Mouse (Mus musculus) CH12.LX (cell line): ENCODE results near the gene Stag3. TPM values are rescaled to one million over a fixed set of nuclear protein-coding genes. Genes with fewer than 3 reads are reported as not detected.

Experiments
- DNase-seq: peaks from one replicate; pipeline ENCODE4 v3.0.0-alpha.2; 2013; ENCODE audit errors: extremely low read depth
- H3K27ac ChIP-seq: 2 replicates; pipeline ENCODE4 v1.5.1; 2012; ENCODE audit warnings: low read depth, mild to moderate bottlenecking, control low read depth, moderate library complexity; ENCODE audit not compliant: insufficient read depth
- H3K27me3 ChIP-seq: replicated peaks from 2 replicates; pipeline ENCODE3; 2012; ENCODE audit warnings: inconsistent platforms
- H3K36me3 ChIP-seq, 2 experiments: replicated peaks in 1 of 2; 2 replicates each; pipeline versions ENCODE3 to v1.6.1; 2012; ENCODE audit warnings: inconsistent platforms in 1 of 2, low read length in 1 of 2, mild to moderate bottlenecking in 1 of 2, mixed read lengths in 1 of 2, moderate library complexity in 1 of 2; ENCODE audit not compliant: control insufficient read depth in 1 of 2, insufficient read depth in 1 of 2
- H3K4me1 ChIP-seq, 2 experiments: 2 replicates each; pipeline ENCODE4 v1.6.1; 2012; ENCODE audit warnings: inconsistent platforms in 1 of 2, moderate library complexity in 1 of 2; ENCODE audit not compliant: insufficient read depth in 2 of 2, control insufficient read depth in 1 of 2
- H3K4me2 ChIP-seq: 2 replicates; pipeline ENCODE4 v1.6.1; 2012; ENCODE audit warnings: low read depth, mild to moderate bottlenecking, control low read depth; ENCODE audit not compliant: poor library complexity, insufficient read depth, severe bottlenecking
- H3K4me3 ChIP-seq, 3 experiments: fragments of 150-350 bp in 1 of 3; sonication (generic) in 1 of 3; replicated peaks in 1 of 3; 2 replicates each; pipeline versions ENCODE3 to v1.5.1; 2011 to 2012; ENCODE audit warnings: low read depth in 2 of 3, low read length in 2 of 3, mild to moderate bottlenecking in 2 of 3, moderate library complexity in 2 of 3, control low read depth in 1 of 3, improper control_type of control experiment in 1 of 3, inconsistent platforms in 1 of 3, mixed read lengths in 1 of 3; ENCODE audit not compliant: poor library complexity in 1 of 3
- H3K79me2 ChIP-seq: replicated peaks from 2 replicates; pipeline ENCODE4 v1.6.1; 2012; ENCODE audit warnings: mild to moderate bottlenecking, moderate library complexity; ENCODE audit not compliant: control insufficient read depth, poor library complexity, insufficient read depth, severe bottlenecking; ENCODE audit errors: extremely low read depth
- H3K9ac ChIP-seq: 2 replicates; pipeline ENCODE4 v1.6.1; 2012; ENCODE audit warnings: low read depth, mild to moderate bottlenecking, control low read depth, moderate library complexity; ENCODE audit not compliant: insufficient read depth
- H3K9me3 ChIP-seq: replicated peaks from 2 replicates; pipeline ENCODE3; 2012; ENCODE audit warnings: low read length, inconsistent platforms, mixed read lengths
- CHD2 ChIP-seq: IDR thresholded peaks from 2 replicates; pipeline ENCODE4 v1.6.1; 2011; ENCODE audit warnings: low read length, improper control_type of control experiment
- ELF1 ChIP-seq: IDR thresholded peaks from 2 replicates; pipeline ENCODE4 v1.6.1; 2014; ENCODE audit warnings: low read depth, mild to moderate bottlenecking, inconsistent platforms, low read length, improper control_type of control experiment
- EP300 ChIP-seq: IDR thresholded peaks from 2 replicates; pipeline ENCODE4 v1.6.1; 2011; ENCODE audit warnings: low read length, improper control_type of control experiment
- ETS1 ChIP-seq: conservative IDR thresholded peaks from 2 replicates; pipeline ENCODE4 v1.6.1; 2012; ENCODE audit warnings: low read depth, mild to moderate bottlenecking, inconsistent platforms, low read length, improper control_type of control experiment, moderate library complexity
- GABPA ChIP-seq: IDR thresholded peaks from 2 replicates; pipeline ENCODE4 v1.6.1; 2012; ENCODE audit warnings: low read depth, low read length, improper control_type of control experiment, inconsistent platforms; ENCODE audit not compliant: insufficient replicate concordance
- IRF4 ChIP-seq: IDR thresholded peaks from 2 replicates; pipeline ENCODE4 v1.6.1; 2014; ENCODE audit warnings: low read depth, mild to moderate bottlenecking, inconsistent platforms, low read length, improper control_type of control experiment
- JUN ChIP-seq: IDR thresholded peaks from 2 replicates; pipeline ENCODE4 v1.6.1; 2011; ENCODE audit warnings: low read depth, mild to moderate bottlenecking, low read length, improper control_type of control experiment, moderate library complexity; ENCODE audit not compliant: insufficient read depth
- KAT2A ChIP-seq: IDR thresholded peaks from 2 replicates; pipeline ENCODE4 v1.6.1; 2012; ENCODE audit warnings: low read length, improper control_type of control experiment, inconsistent platforms; ENCODE audit not compliant: insufficient replicate concordance
- MAFK ChIP-seq: IDR thresholded peaks from 2 replicates; pipeline ENCODE4 v1.6.1; 2011; ENCODE audit warnings: low read length, improper control_type of control experiment; ENCODE audit not compliant: insufficient replicate concordance
- MAZ ChIP-seq: IDR thresholded peaks from 2 replicates; pipeline ENCODE4 v1.6.1; 2012; ENCODE audit warnings: low read depth, mild to moderate bottlenecking, inconsistent platforms, low read length, improper control_type of control experiment, moderate library complexity
- MEF2A ChIP-seq: IDR thresholded peaks from 2 replicates; pipeline ENCODE4 v1.6.1; 2014; ENCODE audit warnings: low read depth, mild to moderate bottlenecking, inconsistent platforms, low read length, improper control_type of control experiment, borderline replicate concordance
- MXI1 ChIP-seq: IDR thresholded peaks from 2 replicates; pipeline ENCODE4 v1.6.1; 2011; ENCODE audit warnings: mild to moderate bottlenecking, low read depth, low read length, improper control_type of control experiment
- MYC ChIP-seq: IDR thresholded peaks from 2 replicates; pipeline ENCODE4 v1.6.1; 2011; ENCODE audit warnings: low read depth, mild to moderate bottlenecking, improper control_type of control experiment, low read length
- NELFE ChIP-seq: IDR thresholded peaks from 2 replicates; pipeline ENCODE4 v1.6.1; 2011; ENCODE audit warnings: low read depth, low read length, improper control_type of control experiment
- NRF1 ChIP-seq: IDR thresholded peaks from 2 replicates; pipeline ENCODE4 v1.6.1; 2014; ENCODE audit warnings: low read depth, mild to moderate bottlenecking, inconsistent platforms, low read length, improper control_type of control experiment, moderate library complexity
- PAX5 ChIP-seq: IDR thresholded peaks from 2 replicates; pipeline ENCODE4 v1.6.1; 2012; ENCODE audit warnings: low read length, inconsistent platforms, mixed read lengths
- RCOR1 ChIP-seq: conservative IDR thresholded peaks from 2 replicates; pipeline ENCODE4 v1.6.1; 2012; ENCODE audit warnings: low read depth, mild to moderate bottlenecking, inconsistent platforms, low read length, improper control_type of control experiment
- SMC3 ChIP-seq: IDR thresholded peaks from 2 replicates; pipeline ENCODE4 v1.6.1; 2011; ENCODE audit warnings: low read depth, low read length, improper control_type of control experiment
- TCF12 ChIP-seq: IDR thresholded peaks from 2 replicates; pipeline ENCODE4 v1.6.1; 2014; ENCODE audit warnings: low read depth, mild to moderate bottlenecking, inconsistent platforms, low read length, improper control_type of control experiment
- USF1 ChIP-seq: IDR thresholded peaks from 2 replicates; pipeline ENCODE4 v1.6.1; 2014; ENCODE audit warnings: low read depth, mild to moderate bottlenecking, inconsistent platforms, low read length, improper control_type of control experiment
- ZKSCAN1 ChIP-seq: IDR thresholded peaks from 2 replicates; pipeline ENCODE4 v1.6.1; 2012; ENCODE audit warnings: low read depth, inconsistent platforms, low read length, improper control_type of control experiment, borderline replicate concordance
- ZMIZ1 ChIP-seq: IDR thresholded peaks from 2 replicates; pipeline ENCODE4 v1.6.1; 2012; ENCODE audit warnings: low read depth, mild to moderate bottlenecking, inconsistent platforms, low read length, improper control_type of control experiment
- ZNF384 ChIP-seq: IDR thresholded peaks from 2 replicates; pipeline ENCODE4 v1.6.1; 2012; ENCODE audit warnings: low read depth, low read length, improper control_type of control experiment, inconsistent platforms
- dilution Hi-C: fragments of 300-500 bp; cut with MboI; formaldehyde crosslinking; loops from 2 replicates; pipeline ENCODE4 v1.14.3; 2020; ENCODE audit warnings: low sequenced_read_pairs; ENCODE audit not compliant: extremely low pct_unique_long_range_greater_than_20kb, extremely low pct_ligation_motif_present
- in situ Hi-C: fragments of 300-500 bp; cut with MboI; formaldehyde crosslinking; loops from 3 replicates; pipeline ENCODE4 v1.14.3; 2019; ENCODE audit warnings: low sequenced_read_pairs, low pct_ligation_motif_present, low pct_unique_long_range_greater_than_20kb, mixed read lengths
- polyA plus RNA-seq: library from polyadenylated mRNA; unstranded; fragments of >175 nt; gene quantifications from 2 replicates; pipeline ENCODE4 v1.2.1, GENCODE M21; 2012; ENCODE audit warnings: low read depth; ENCODE audit not compliant: insufficient read length
- total RNA-seq, 2 experiments: library from RNA; depleted of rRNA; stranded (reverse); fragments of 300-350 nt in 1 of 2; fragments of >200 nt in 1 of 2; gene quantifications; 2 replicates each; pipeline ENCODE4 v1.2.3; 2012 to 2014

Stag3 gene
- total and polyA plus RNA-seq, 3 experiments = not detected

DNA sequence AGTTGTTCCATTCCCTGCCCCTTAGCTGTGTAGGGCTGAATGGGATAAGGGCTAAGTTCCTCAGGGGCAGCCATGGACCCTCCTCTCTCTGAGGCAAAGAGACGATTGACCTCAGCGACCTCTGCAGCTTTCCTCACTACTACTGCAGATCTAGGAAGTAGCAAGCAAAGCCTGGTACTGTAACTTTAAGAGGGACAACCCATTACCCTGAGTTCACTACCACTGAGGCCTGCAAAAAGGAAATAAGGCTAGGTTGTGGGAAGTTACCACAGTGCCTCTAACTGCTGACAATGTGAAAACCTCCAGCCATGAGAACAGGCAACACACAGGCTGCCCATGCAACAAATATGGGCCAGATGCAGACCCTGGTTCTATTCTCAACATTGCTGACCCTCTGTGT, 61.6 kb downstream of the Stag3 start, which contains the start of gene Pvrig:
TSS of gene Pvrig (plus strand) at position 301 of the 400 bp plus-strand sequence.
- Histone ChIP-seq H3K4me3 (no peak within 1 kb of the TSS), H3K9ac (no peak within 1 kb of the TSS), H3K4me1 (no peaks in the 10 kb centered on the region), H3K27me3 (no peaks in the 10 kb centered on the region), H3K9me3 (no peaks in the 10 kb centered on the region), H3K36me3 (peaks cover 0 to 18% of the 10 kb centered on the region in 2 experiments), H3K27ac (no peak within 1 kb of the TSS), H3K79me2 (no peaks in the 10 kb centered on the region), H3K4me2 (no peak within 1 kb of the TSS)
- TF ChIP-seq ELF1 (no peak), NELFE (no peak), RCOR1 (no peak), MAFK (no peak), ZNF384 (no peak), NRF1 (no peak), EP300 (no peak), GABPA (no peak), TCF12 (no peak), PAX5 (no peak), JUN (no peak), ZKSCAN1 (no peak)
- in situ Hi-C loops (no loop called here), dilution Hi-C loops (no loop called here)
- no peak for DNase-seq

GRCm38 (mm10) chr5:138343216-138343615, 63.2 kb downstream of the Stag3 start:
- Histone ChIP-seq H3K27me3 (no peaks in the 10 kb centered on the region), H3K4me3 (no peak overlapping the region), H3K9me3 (no peaks in the 10 kb centered on the region), H3K9ac (no peak overlapping the region), H3K79me2 (no peaks in the 10 kb centered on the region), H3K4me1 (no peaks in the 10 kb centered on the region), H3K36me3 (peaks cover 0 to 18% of the 10 kb centered on the region in 2 experiments), H3K4me2 (no peak overlapping the region), H3K27ac (no peak overlapping the region)
- in situ Hi-C loops = no loop called here
- no peak for DNase-seq
- dilution Hi-C loops = no loop called here
- TF ChIP-seq EP300 (no peak), MAZ (no peak), JUN (no peak), TCF12 (no peak), NELFE (no peak), MYC (no peak), CHD2 (no peak), MXI1 (no peak), KAT2A (no peak), SMC3 (no peak), ZMIZ1 (no peak), USF1 (no peak), ETS1 (no peak), MAFK (no peak), MEF2A (no peak), PAX5 (no peak), IRF4 (no peak)

Other genes with a start within 250 kb of the Stag3 start
- not detected in 2 replicates for gene Smok3c, start 227.0 kb upstream of the Stag3 start, total RNA-seq (2012; rRNA removed)
- gene Smok3c, start 227.0 kb upstream of the Stag3 start, total RNA-seq (2014; rRNA removed) = not detected in 2 replicates
- not detected in 2 replicates for gene Smok3c, start 227.0 kb upstream of the Stag3 start, polyA plus RNA-seq
- 9.5 and 10.5 TPM in 2 replicates for gene Zkscan1, start 195.2 kb upstream of the Stag3 start, total RNA-seq (2012; rRNA removed)
- gene Zkscan1, start 195.2 kb upstream of the Stag3 start, total RNA-seq (2014; rRNA removed) = 10.7 and 12.0 TPM in 2 replicates
- 8.9 and 9.2 TPM in 2 replicates for gene Zkscan1, start 195.2 kb upstream of the Stag3 start, polyA plus RNA-seq
- gene Zscan21, start 163.3 kb upstream of the Stag3 start, total RNA-seq (2012; rRNA removed) = 9.0 and 10.8 TPM in 2 replicates
- gene Zscan21, start 163.3 kb upstream of the Stag3 start, total RNA-seq (2014; rRNA removed) = 9.0 and 9.6 TPM in 2 replicates
- 12.1 and 13.6 TPM in 2 replicates for gene Zscan21, start 163.3 kb upstream of the Stag3 start, polyA plus RNA-seq
- gene Zfp113, start 124.5 kb upstream of the Stag3 start, total RNA-seq (2012; rRNA removed) = 5.2 and 5.8 TPM in 2 replicates
- gene Zfp113, start 124.5 kb upstream of the Stag3 start, total RNA-seq (2014; rRNA removed) = 5.5 and 7.0 TPM in 2 replicates
- gene Zfp113, start 124.5 kb upstream of the Stag3 start, polyA plus RNA-seq = 4.1 and 4.4 TPM in 2 replicates
- 78.4 and 80.6 TPM in 2 replicates for gene Cops6, start 119.2 kb upstream of the Stag3 start, total RNA-seq (2012; rRNA removed)
- gene Cops6, start 119.2 kb upstream of the Stag3 start, total RNA-seq (2014; rRNA removed) = 86.4 and 88.4 TPM in 2 replicates
- 205 and 210 TPM in 2 replicates for gene Cops6, start 119.2 kb upstream of the Stag3 start, polyA plus RNA-seq
- gene Ap4m1, start 108.2 kb upstream of the Stag3 start, total RNA-seq (2012; rRNA removed) = 16.7 and 17.4 TPM in 2 replicates
- 20.4 and 21.5 TPM in 2 replicates for gene Ap4m1, start 108.2 kb upstream of the Stag3 start, total RNA-seq (2014; rRNA removed)
- gene Ap4m1, start 108.2 kb upstream of the Stag3 start, polyA plus RNA-seq = 26.3 and 27.5 TPM in 2 replicates
- 146 and 193 TPM in 2 replicates for gene Mcm7, start 107.8 kb upstream of the Stag3 start, total RNA-seq (2012; rRNA removed)
- gene Mcm7, start 107.8 kb upstream of the Stag3 start, total RNA-seq (2014; rRNA removed) = 206 and 209 TPM in 2 replicates
- gene Mcm7, start 107.8 kb upstream of the Stag3 start, polyA plus RNA-seq = 267 and 277 TPM in 2 replicates
- gene Taf6, start 92.8 kb upstream of the Stag3 start, total RNA-seq (2012; rRNA removed) = 60.9 and 62.1 TPM in 2 replicates
- gene Taf6, start 92.8 kb upstream of the Stag3 start, total RNA-seq (2014; rRNA removed) = 59.8 and 60.2 TPM in 2 replicates
- 56.8 and 61.5 TPM in 2 replicates for gene Taf6, start 92.8 kb upstream of the Stag3 start, polyA plus RNA-seq
- gene Cnpy4, start 92.8 kb upstream of the Stag3 start, total RNA-seq (2012; rRNA removed) = 19.2 and 22.5 TPM in 2 replicates
- gene Cnpy4, start 92.8 kb upstream of the Stag3 start, total RNA-seq (2014; rRNA removed) = 21.6 and 26.7 TPM in 2 replicates
- gene Cnpy4, start 92.8 kb upstream of the Stag3 start, polyA plus RNA-seq = 24.9 and 31.0 TPM in 2 replicates
- 0.84 and 1.4 TPM in 2 replicates for gene Mblac1, start 85.9 kb upstream of the Stag3 start, total RNA-seq (2012; rRNA removed)
- 0.17 TPM in 1 of 2 replicates, not detected in the other for gene Mblac1, start 85.9 kb upstream of the Stag3 start, total RNA-seq (2014; rRNA removed)
- 0.31 and 0.41 TPM in 2 replicates for gene Mblac1, start 85.9 kb upstream of the Stag3 start, polyA plus RNA-seq
- not detected in 2 replicates for gene Nxpe5, start 54.3 kb upstream of the Stag3 start, total RNA-seq (2012; rRNA removed)
- not detected in 2 replicates for gene Nxpe5, start 54.3 kb upstream of the Stag3 start, total RNA-seq (2014; rRNA removed)
- not detected in 2 replicates for gene Nxpe5, start 54.3 kb upstream of the Stag3 start, polyA plus RNA-seq
- 42.0 and 44.0 TPM in 2 replicates for gene Lamtor4, start 24.8 kb upstream of the Stag3 start, total RNA-seq (2012; rRNA removed)
- 40.1 and 40.3 TPM in 2 replicates for gene Lamtor4, start 24.8 kb upstream of the Stag3 start, total RNA-seq (2014; rRNA removed)
- gene Lamtor4, start 24.8 kb upstream of the Stag3 start, polyA plus RNA-seq = 24.5 and 35.5 TPM in 2 replicates
- 11.2 and 15.9 TPM in 2 replicates for gene BC037034, start 16.2 kb upstream of the Stag3 start, total RNA-seq (2012; rRNA removed)
- gene BC037034, start 16.2 kb upstream of the Stag3 start, total RNA-seq (2014; rRNA removed) = 4.4 and 4.5 TPM in 2 replicates
- gene BC037034, start 16.2 kb upstream of the Stag3 start, polyA plus RNA-seq = 15.4 and 15.6 TPM in 2 replicates
- gene Gal3st4, start 7.4 kb upstream of the Stag3 start, total RNA-seq (2012; rRNA removed) = 0.21 and 0.25 TPM in 2 replicates
- gene Gal3st4, start 7.4 kb upstream of the Stag3 start, total RNA-seq (2014; rRNA removed) = not detected in 2 replicates
- not detected in 2 replicates for gene Gal3st4, start 7.4 kb upstream of the Stag3 start, polyA plus RNA-seq
- not detected in 2 replicates for gene Gm43720, start 282 bp upstream of the Stag3 start, total RNA-seq (2012; rRNA removed)
- not detected in 2 replicates for gene Gm43720, start 282 bp upstream of the Stag3 start, total RNA-seq (2014; rRNA removed)
- not detected in 2 replicates for gene Gm43720, start 282 bp upstream of the Stag3 start, polyA plus RNA-seq
- gene Gpc2, start 235 bp upstream of the Stag3 start, total RNA-seq (2012; rRNA removed) = not detected in 2 replicates
- gene Gpc2, start 235 bp upstream of the Stag3 start, total RNA-seq (2014; rRNA removed) = not detected in 2 replicates
- not detected in 2 replicates for gene Gpc2, start 235 bp upstream of the Stag3 start, polyA plus RNA-seq
- 0.21 TPM in 1 of 2 replicates, not detected in the other for gene Pvrig, start 61.7 kb downstream of the Stag3 start, total RNA-seq (2012; rRNA removed)
- gene Pvrig, start 61.7 kb downstream of the Stag3 start, total RNA-seq (2014; rRNA removed) = 0.23 and 0.87 TPM in 2 replicates
- gene Pvrig, start 61.7 kb downstream of the Stag3 start, polyA plus RNA-seq = 0.45 and 0.50 TPM in 2 replicates
- gene Zfp157, start 161.2 kb downstream of the Stag3 start, total RNA-seq (2012; rRNA removed) = 8.6 and 8.7 TPM in 2 replicates
- gene Zfp157, start 161.2 kb downstream of the Stag3 start, total RNA-seq (2014; rRNA removed) = 12.7 and 12.9 TPM in 2 replicates
- gene Zfp157, start 161.2 kb downstream of the Stag3 start, polyA plus RNA-seq = 7.8 and 7.9 TPM in 2 replicates